1 mouse cellular context compared by ENCODE assay signal in genomic region chr3:95639694-95640093, GRCm38 (mm10).
TF ChIP-seq lines count a peak whose summit lies in the region.

No protein-coding gene starts in this region.

TF ChIP-seq in MEL, 35 proteins besides CTCF, POLR2A, EP300 and RAD21:
- no peak for TF ChIP-seq MAX (IDR thresholded peaks at IDR 0.05; ENCODE audit: low read length)
- TF ChIP-seq ZKSCAN1 (IDR thresholded peaks at IDR 0.05; ENCODE audit: low read depth, low read length): no peak
- TF ChIP-seq USF2 (IDR thresholded peaks at IDR 0.05; ENCODE audit: borderline replicate concordance in 1 of 2, insufficient read depth in 1 of 2, low read depth in 1 of 2, low read length in 2 of 2): no peak
- peak; percentile 88 for TF ChIP-seq ZNF384 (IDR thresholded peaks at IDR 0.05; ENCODE audit: low read depth, low read length)
- TF ChIP-seq TCF12 (IDR thresholded peaks at IDR 0.05; ENCODE audit: low read depth, low read length): no peak
- TF ChIP-seq MYC (IDR thresholded peaks at IDR 0.05; ENCODE audit: low read depth, low read length): peak; percentile 88; the same call in 1 of the 2 replicates
- no peak for TF ChIP-seq POLR2AphosphoS5 (IDR thresholded peaks at IDR 0.05; ENCODE audit: borderline replicate concordance, low read depth, low read length)
- peak; percentile 80 for TF ChIP-seq TBP (IDR thresholded peaks at IDR 0.05; ENCODE audit: low read depth, low read length)
- TF ChIP-seq SMC3 (IDR thresholded peaks at IDR 0.05; ENCODE audit: low read depth, low read length): peak; percentile 50
- peak; percentile 34; the same call in 1 of the 2 replicates for TF ChIP-seq ZC3H11A (IDR thresholded peaks at IDR 0.05; ENCODE audit: low read depth, low read length)
- no peak for TF ChIP-seq UBTF (IDR thresholded peaks at IDR 0.05; ENCODE audit: borderline replicate concordance, insufficient read depth, low read depth, low read length)
